Mouse (Mus musculus) NIH3T3 (cell line): ENCODE data around the gene Ptpn1.
A peak's percentile ranks its signal among the peaks of the same experiment; 100 is the strongest.

Experiments
- DNase-seq: peaks from one replicate; pipeline ENCODE4 v3.0.0-alpha.2; 2012; ENCODE audit warnings: low read depth

Gene Ptpn1

GRCm38 (mm10) chr2:167921823-167922222, 10.0 kb upstream of the Ptpn1 start:
- no peak for DNase-seq

GRCm38 (mm10) chr2:167924011-167924410, 7.8 kb upstream of the Ptpn1 start:
- DNase-seq, result no peak

- peak; percentile 96 for DNase-seq
Observed at GRCm38 (mm10) chr2:167924803-167925604, 6.9 kb upstream of the Ptpn1 start.

- DNase-seq, result no peak
Observed at GRCm38 (mm10) chr2:167925841-167926800, 5.7 kb upstream of the Ptpn1 start.

- no peak for DNase-seq
Observed at GRCm38 (mm10) chr2:167928002-167928526, 3.8 kb upstream of the Ptpn1 start.

DNA sequence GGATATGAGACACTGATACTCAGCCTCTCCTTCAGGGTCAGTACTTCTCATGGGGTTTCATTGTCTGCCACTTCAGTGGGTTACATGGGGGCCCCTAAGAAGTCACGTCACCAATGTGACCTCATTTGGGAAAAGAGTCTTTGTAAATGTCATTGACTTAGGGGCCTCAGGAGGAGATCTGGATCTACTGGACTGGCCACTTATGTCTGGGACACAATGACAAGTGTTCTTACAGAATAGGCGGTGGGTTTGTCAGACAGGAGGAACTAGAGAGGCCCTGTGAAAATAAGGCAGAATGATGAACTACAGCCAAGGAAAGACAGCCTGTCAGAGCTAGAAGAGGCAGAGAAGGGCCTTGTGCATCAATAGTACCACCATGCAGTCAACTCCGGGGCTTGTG, 2.9 kb upstream of the Ptpn1 start:
- DNase-seq, result no peak

DNA sequence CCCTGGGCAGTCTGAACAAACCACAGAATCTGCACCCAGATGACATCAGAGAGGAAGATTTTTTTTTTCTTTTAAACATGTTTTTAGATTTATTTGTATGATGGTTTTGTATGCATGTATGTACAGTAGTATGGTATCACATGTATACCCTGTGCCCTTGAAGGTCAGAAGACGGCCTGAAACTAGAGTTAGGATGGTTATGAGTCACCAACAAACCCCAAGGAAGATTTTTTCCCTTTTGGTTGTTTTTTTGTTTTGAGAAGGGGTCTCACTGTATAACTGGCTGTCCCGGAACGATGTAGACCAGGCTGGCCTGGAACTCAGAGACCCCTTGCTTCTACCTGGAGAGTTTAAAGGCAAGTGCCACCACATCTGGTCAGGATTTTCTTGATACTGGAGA, 882 bp upstream of the Ptpn1 start:
- DNase-seq, result no peak

DNA sequence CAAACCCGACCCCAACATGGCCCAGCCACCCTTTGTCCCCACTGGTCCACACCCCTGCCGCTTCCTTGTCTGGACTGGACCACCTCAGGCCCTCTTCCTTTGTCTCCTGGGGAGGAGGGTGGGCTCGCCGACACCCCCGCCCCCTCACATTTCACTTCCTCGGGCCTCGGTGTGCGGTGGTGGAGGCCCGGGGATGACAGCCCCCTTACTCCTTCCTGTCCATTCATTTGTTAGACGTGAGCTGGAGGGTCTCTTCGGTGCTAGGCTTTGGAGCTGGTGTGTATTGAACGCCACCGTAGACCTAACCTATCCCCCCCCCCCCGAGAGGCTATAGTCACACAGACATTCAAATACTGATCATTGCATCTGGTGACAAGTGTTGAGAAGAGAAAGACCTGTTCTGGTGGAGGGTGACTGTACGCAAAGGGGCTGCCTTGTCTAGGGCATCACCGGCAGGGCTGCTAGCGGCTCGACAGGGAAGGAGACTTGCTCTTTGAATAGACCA, 922 bp downstream of the Ptpn1 start:
- no peak for DNase-seq

- DNase-seq, result no peak
Observed at GRCm38 (mm10) chr2:167933397-167933796, 1.5 kb downstream of the Ptpn1 start.

- no peak for DNase-seq
Observed at GRCm38 (mm10) chr2:167935956-167936355, 4.1 kb downstream of the Ptpn1 start.

- no peak for DNase-seq
Observed at GRCm38 (mm10) chr2:167938786-167939185, 6.9 kb downstream of the Ptpn1 start.

DNA sequence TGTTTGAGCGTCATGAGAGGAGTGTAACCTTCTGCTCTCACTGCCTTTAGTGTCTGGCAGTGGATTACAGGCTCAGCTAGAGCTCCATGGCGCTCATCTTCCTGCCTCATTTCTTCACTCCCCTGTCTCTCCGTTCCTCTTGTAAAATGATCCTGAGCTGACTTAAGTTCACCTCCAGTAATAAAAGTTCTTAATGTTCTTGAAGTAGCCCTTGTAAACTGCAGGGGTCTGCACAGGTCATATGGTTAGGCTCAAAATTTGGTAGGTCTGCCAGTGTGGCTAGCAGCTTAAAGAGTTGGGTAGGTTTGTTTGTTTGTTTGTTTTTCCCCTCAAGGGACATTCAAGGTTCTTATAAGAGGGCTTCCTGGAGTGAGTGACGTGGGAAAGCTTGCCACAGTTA, 7.3 kb downstream of the Ptpn1 start:
- no peak for DNase-seq

GRCm38 (mm10) chr2:167939632-167940399, 8.0 kb downstream of the Ptpn1 start:
- DNase-seq, result peak; percentile 75

- no peak for DNase-seq
Observed at GRCm38 (mm10) chr2:167940636-167941035, 8.8 kb downstream of the Ptpn1 start.

DNA sequence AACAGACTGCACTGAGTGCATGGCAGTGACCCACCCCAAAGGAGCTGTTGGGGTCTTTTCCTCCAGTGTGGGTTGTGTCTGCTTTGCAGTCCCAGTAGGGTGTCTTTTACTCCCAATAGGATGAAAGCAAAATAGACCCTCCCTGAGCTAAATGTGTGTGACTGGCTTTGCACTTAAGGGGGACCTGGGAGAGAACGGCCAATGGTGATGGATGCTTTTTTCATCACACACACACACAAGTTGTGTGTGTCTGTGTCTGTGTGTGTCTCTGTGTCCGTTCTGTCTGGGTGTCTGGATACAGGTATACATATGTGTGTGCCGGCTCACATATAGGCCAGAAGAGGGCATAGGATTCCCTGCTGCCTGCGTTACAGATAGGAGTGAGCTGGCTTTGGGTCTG, 9.5 kb downstream of the Ptpn1 start:
- no peak for DNase-seq

- no peak for DNase-seq
Observed at GRCm38 (mm10) chr2:167941745-167942176, 9.9 kb downstream of the Ptpn1 start.

DNA sequence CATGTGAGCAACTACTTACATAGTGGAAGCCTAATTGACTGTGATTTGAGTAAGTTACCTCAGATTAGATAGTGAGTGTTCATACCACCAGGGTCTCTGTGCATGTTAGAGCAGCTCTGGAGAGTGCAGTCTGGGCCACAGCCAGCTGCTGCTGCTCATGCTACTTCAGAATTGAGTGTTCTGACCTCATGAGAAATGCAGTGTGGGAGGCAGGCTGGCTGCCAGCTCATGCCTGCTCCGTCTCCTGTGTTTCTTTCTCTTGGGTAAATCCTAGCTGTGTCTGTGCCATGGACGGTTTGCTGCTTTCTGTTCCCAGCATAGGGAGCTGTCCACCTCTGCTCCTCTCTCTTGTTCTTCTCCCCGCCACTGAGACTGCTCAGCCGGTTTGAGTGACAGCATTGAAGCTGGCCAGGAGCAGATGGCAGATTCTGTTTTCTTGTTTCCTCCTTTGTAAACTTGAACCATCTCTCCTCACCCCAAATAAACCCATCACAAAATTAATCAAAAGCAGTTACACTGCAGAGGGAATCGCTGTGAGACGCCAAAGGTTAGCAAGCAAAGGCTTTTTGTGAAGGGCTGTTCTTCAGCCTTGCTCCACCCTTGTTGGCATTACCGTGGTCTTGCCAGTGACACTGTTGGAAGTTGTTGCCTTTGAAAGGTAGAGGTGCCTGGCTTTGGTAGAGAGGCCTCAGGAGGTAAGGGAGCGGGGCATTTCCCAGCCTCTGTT, 10.5 kb downstream of the Ptpn1 start:
- peak; percentile 93 for DNase-seq

DNA sequence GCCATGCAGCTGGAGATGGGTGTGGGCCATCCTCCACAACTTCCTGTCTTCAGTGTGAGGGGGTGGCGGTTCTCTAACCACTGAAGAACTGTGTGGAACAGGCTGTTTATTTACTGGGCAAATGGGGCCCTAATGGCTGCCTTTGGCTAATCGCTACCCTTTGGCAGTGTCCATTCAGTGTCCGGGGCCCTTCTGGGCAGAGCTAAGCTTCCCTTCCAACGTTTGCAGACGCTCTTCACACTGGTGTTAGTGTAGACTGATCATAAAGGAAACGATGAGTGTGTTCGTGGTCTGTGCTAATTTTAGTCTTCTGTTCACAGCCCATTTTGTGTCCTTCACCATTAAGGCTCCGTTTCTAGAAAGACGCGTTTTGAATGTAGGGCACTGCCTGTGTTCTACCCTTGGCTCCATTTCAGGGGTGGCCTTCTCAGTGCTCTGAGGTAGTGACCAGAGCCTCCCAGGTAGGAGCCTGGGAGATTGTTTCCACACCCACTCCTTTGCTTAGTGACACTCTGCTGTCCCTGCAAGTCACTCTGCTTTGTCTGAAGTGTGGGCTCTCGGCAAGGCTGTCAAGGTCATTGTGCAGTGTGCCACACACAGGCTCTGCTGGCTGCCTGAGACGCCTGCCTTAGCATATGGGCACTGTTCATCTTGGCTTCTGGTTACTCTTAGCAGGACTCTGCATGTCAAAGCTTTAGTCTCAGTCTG, 11.2 kb downstream of the Ptpn1 start:
- DNase-seq, result no peak

- DNase-seq, result no peak
Observed at GRCm38 (mm10) chr2:167944193-167944592, 12.3 kb downstream of the Ptpn1 start.

- no peak for DNase-seq
Observed at GRCm38 (mm10) chr2:167945451-167945850, 13.6 kb downstream of the Ptpn1 start.
